Mouse (Mus musculus) frontal cortex, postnatal 10 days (tissue): Measurements from ENCODE around the gene Adcy10.

ENCODE experiments used
- DNase-seq, 2 experiments: peaks; one replicate each; pipeline ENCODE4 v3.0.0; 2022; ENCODE audit warnings: low spot score in 2 of 2, mixed read lengths in 1 of 2

The Adcy10 gene

GRCm38 (mm10) chr1:165603218-165603617 lies 118.2 kb downstream of the Adcy10 start:
- DNase-seq, result no peak

- DNase-seq, result no peak
Observed at GRCm38 (mm10) chr1:165604203-165604602, 119.2 kb downstream of the Adcy10 start.

DNA sequence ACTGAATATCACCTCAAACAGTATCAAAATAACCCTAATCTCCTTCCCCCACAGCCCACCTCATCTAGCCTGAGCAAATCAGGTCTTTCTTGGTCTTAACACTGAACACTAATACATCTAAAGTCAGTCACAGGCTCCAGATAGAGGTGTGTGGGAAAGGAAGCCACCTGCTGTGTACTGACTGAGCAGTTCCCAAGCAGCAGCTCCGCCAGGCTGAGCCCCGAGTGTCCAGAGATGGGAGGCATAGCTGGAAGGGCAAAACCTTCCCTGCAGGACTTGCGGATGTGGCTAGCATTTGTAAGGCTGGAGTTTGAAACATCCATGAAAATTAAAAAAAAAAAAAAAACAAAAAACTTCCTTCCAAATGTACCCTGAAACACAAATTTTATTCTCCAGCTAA lies 120.1 kb downstream of the Adcy10 start:
- no peak for DNase-seq

GRCm38 (mm10) chr1:165605774-165606173 lies 120.8 kb downstream of the Adcy10 start:
- DNase-seq, result no peak

DNA sequence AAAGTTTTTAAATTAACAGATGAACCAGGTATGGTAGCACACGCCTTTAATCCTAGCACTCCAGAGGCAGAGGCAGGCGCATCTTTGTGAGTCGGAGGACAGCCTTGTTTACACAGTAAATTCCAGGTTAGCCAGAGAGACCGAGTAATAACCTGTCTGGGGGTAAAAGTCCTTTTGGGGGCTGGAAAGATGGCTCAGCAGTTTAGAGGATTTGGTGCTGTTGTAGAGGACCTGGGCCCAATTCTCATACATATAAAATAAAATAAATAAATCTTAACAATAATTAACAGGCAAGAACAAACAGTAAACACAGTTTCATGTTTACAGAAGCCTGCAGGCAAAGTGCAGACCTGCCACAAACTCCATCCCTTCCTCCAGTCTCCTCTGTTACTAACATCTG lies 123.9 kb downstream of the Adcy10 start:
- DNase-seq, result no peak

DNA sequence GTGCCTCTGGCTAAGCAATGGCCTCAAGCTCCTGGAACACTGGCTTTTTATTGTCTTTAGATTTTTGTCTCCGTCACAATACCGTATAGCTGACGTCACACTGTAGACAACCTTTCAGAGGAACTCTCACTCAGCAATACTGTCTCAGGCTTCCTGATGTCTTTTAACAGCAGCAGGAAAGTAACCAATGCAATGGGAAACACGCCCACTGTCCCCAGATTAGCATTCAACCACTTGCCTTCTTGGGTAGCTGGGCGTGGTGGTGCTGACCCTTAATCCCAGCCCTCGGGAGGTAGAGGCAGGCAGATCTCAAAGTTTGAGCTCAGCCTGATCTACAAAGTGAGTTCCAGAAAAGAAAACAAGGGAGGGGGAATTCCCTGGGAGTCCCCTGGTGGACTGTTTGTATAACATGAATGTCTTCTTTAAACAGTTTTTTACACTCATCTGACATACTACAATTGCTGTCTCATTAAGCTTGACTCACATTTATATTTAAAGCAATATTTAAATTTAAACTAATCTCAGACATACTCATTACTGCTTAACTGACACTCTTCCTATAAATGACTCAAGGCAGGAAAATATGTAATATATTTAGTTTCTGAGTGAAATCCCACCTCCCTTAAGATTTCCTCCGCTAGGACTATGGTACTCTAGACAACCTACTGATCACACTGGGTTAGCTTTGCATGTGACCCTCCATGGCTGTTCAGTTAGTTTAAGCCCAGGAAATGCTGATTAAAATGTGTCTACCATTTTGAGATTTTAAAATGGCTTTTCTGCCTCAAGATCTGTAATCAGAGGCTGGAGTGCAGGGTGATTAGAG lies 124.7 kb downstream of the Adcy10 start:
- DNase-seq, result no peak

- DNase-seq, result no peak
Observed at GRCm38 (mm10) chr1:165610321-165610999, 125.5 kb downstream of the Adcy10 start.

GRCm38 (mm10) chr1:165612714-165613113 lies 127.7 kb downstream of the Adcy10 start:
- no peak for DNase-seq

- no peak for DNase-seq
Observed at GRCm38 (mm10) chr1:165613926-165614325, 128.9 kb downstream of the Adcy10 start.

DNA sequence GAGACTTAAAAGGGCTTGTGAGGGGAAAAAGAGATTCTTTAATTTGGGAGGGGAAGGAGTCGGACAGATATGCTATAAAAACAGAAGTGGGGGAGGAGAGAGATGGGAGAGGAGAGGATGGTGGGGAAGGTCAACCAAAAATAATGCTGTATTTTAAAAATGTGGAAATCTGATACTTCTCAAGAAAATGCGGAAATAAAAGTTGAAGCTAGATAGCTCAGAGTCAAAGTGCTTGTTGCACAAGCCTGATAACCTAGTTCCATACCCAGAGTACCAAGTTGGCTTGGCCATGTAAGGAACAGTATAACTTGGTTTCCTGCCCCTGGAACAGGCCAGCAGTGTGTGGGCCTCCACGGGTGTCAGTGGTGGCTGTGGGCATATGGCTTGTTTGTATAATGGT lies 129.8 kb downstream of the Adcy10 start:
- DNase-seq, result no peak

- DNase-seq, result no peak
Observed at GRCm38 (mm10) chr1:165616652-165617051, 131.7 kb downstream of the Adcy10 start.

- DNase-seq, result no peak
Observed at GRCm38 (mm10) chr1:165617166-165617891, 132.3 kb downstream of the Adcy10 start.

- no peak for DNase-seq
Observed at GRCm38 (mm10) chr1:165618201-165618624, 133.2 kb downstream of the Adcy10 start.

GRCm38 (mm10) chr1:165625058-165625457 lies 140.1 kb downstream of the Adcy10 start:
- DNase-seq, result no peak

DNA sequence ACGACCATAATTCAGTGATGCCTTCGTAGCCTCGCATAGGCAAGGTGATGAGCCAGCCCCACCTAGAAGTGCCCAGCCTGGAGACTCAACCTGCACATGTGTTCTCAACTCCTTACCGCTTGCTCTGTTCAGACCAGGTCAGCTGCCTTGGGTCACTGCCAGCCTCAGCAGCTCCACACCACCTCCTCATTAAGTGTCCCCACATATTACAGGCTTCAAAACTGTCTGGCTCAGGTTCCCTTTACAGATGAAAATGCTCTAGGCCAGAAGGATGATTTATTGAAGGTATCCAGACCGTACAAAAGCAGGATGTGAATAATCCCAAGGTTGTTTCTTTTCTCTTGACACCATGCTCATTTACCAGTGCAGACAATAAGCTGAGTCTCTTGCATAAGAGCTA lies 140.9 kb downstream of the Adcy10 start:
- no peak for DNase-seq
